ENCODE assay signal across 17 mouse cellular contexts in genomic region chr1:69608846-69609245, GRCm38 (mm10).
"Had no signal": no experiment of that assay in that cellular context is flagged by ENCODE, and none has a peak within 500 bp of the region (broad histone marks: within the 10 kb centered on the region; RNA-seq: fewer than 3 reads in every experiment).

No protein-coding gene starts in this region.

- H3K9ac ChIP-seq: kidney, embryonic 15.5 days; limb, embryonic 12.5 days; limb, embryonic 15.5 days; liver, embryonic 13.5 days had no signal

- H3K27me3 ChIP-seq: kidney, embryonic 15.5 days; limb, embryonic 12.5 days; limb, embryonic 15.5 days; liver, embryonic 13.5 days; megakaryocyte, embryonic 14.5 days had no signal

- H3K4me3 ChIP-seq: kidney, embryonic 15.5 days; left cerebral cortex, adult 2 months; limb, embryonic 12.5 days; limb, embryonic 15.5 days; liver, embryonic 13.5 days; megakaryocyte, embryonic 14.5 days had no signal

- H3K9me3 ChIP-seq: kidney, embryonic 15.5 days; limb, embryonic 12.5 days; limb, embryonic 15.5 days; liver, embryonic 13.5 days had no signal

- H3K36me3 ChIP-seq: kidney, embryonic 15.5 days; limb, embryonic 12.5 days; limb, embryonic 15.5 days; liver, embryonic 13.5 days had no signal

- DNase-seq: kidney, adult 8-10 months; kidney, postnatal 10 days; kidney, postnatal 36 days; layer of hippocampus, postnatal 36 days; left cerebral cortex, postnatal 4 days; liver, embryonic 13.5 days; lung, adult 2 months; lung, postnatal 14 days; midbrain, embryonic 14.5 days; thymus, postnatal 25 days had no signal

- H3K27ac ChIP-seq: kidney, embryonic 15.5 days; left cerebral cortex, adult 2 months; limb, embryonic 12.5 days; limb, embryonic 15.5 days; liver, embryonic 13.5 days; macrophage; stomach, postnatal 0 days had no signal
